In the genomic region with DNA sequence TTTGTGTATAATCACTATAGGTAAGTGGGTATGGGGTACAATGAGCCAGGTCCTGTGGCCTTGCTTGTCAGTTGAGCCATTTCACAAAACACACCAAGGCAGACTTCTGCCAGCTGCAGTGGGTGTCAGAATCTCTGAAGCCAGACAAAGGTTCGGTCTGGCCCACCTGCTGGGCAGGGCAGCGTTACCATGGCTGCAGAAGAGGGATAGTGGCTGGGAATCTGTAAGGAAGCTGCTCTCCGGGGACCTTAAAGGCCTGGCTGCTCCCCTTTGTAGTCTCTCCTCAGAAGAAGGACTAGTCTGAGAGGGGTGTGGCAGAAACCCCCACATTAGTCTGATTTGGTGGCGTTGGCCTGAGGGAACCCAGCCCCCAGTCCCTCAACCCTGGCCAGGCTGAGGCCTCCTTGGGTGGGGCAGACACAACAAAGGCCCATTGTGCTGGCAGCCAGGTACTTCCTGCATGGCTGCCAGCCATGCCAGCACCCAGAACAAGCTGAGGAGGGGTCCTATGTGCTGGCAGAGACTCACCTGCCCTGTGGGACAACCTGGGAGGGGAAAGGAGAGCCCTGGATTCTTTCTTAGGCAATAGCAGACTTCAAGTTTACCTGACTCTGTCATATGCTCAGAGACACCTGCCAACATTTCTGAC, we compare ENCODE assay signal across 12 mouse cellular contexts. TPM values are rescaled to one million over a fixed set of nuclear protein-coding genes. Genes with fewer than 3 reads are reported as not detected.
DNase-seq lines count a peak whose midpoint lies in the region; ATAC-seq and TF ChIP-seq lines count a peak whose summit lies in the region.
"Had no signal": no experiment of that assay in that cellular context is flagged by ENCODE, and none has a peak within 500 bp of the region (broad histone marks: within the 10 kb centered on the region; RNA-seq: fewer than 3 reads in every experiment).

No protein-coding gene starts in this region.

- no peak overlapping the region for H3K9ac ChIP-seq in forebrain, embryonic 12.5 days
- H3K9ac ChIP-seq in forebrain, postnatal 0 days, result no peak overlapping the region
- H3K9ac ChIP-seq in midbrain, embryonic 11.5 days (ENCODE audit: low read length), result no peak overlapping the region

- H3K4me3 ChIP-seq in forebrain, embryonic 12.5 days (replicated peaks), result no peak overlapping the region
- no peak overlapping the region for H3K4me3 ChIP-seq in forebrain, postnatal 0 days (ENCODE audit: low read depth, low read length)
- no peak overlapping the region for H3K4me3 ChIP-seq in midbrain, embryonic 11.5 days (ENCODE audit: low read depth, low read length)

- WGBS in forebrain, embryonic 12.5 days, result 1% methylated on average over 4 of the region's 4 CpGs
- 6% methylated on average over 4 of the region's 4 CpGs for WGBS in forebrain, postnatal 0 days
- WGBS in midbrain, embryonic 11.5 days, result 1% methylated on average over 4 of the region's 4 CpGs

- ATAC-seq in forebrain, embryonic 12.5 days (ENCODE audit: low FRiP score), result no peak
- no peak for ATAC-seq in forebrain, postnatal 0 days
- ATAC-seq in midbrain, embryonic 11.5 days (ENCODE audit: low FRiP score), result peak; percentile 40; the same call in 1 of the 2 replicates
- ATAC-seq in megakaryocyte progenitor cell, adult 5-6 weeks (replicated peaks; ENCODE audit: poor library complexity), result no peak

- H3K9me3 ChIP-seq in forebrain, embryonic 12.5 days, result no peaks in the 10 kb centered on the region
- no peaks in the 10 kb centered on the region for H3K9me3 ChIP-seq in forebrain, postnatal 0 days (ENCODE audit: low read length)
- H3K9me3 ChIP-seq in midbrain, embryonic 11.5 days (ENCODE audit: control insufficient read depth, low read length), result no peaks in the 10 kb centered on the region

- H3K27ac ChIP-seq in forebrain, embryonic 12.5 days, result 0 out of 2 replicates have a peak overlapping the region, but pooled peaks have one; percentile 10
- H3K27ac ChIP-seq in forebrain, postnatal 0 days (ENCODE audit: low read depth, low read length), result no peak overlapping the region
- H3K27ac ChIP-seq in midbrain, embryonic 11.5 days (ENCODE audit: low read depth, low read length), result no peak overlapping the region

- TF ChIP-seq CTCF in forebrain, postnatal 0 days (IDR thresholded peaks at IDR 0.05; ENCODE audit: low read depth), result no peak

- peaks cover 8% of the 10 kb centered on the region for H3K4me1 ChIP-seq in forebrain, embryonic 12.5 days
- no peaks in the 10 kb centered on the region for H3K4me1 ChIP-seq in forebrain, postnatal 0 days (ENCODE audit: insufficient read depth)
- H3K4me1 ChIP-seq in midbrain, embryonic 11.5 days (ENCODE audit: control insufficient read depth, insufficient read depth, low read length), result peaks cover 4% of the 10 kb centered on the region

- DNase-seq in forebrain, postnatal 0 days, result no peak
- peak; percentile 31 for DNase-seq in thymus, postnatal 4 days
- no peak for DNase-seq in thymus, postnatal 36 days
- no peak for DNase-seq in midbrain, embryonic 11.5 days (ENCODE audit: low spot score, missing footprints)
- DNase-seq in gastrocnemius, postnatal 4 days (ENCODE audit: low spot score in 2 of 2), result no peak
- DNase-seq in heart, adult 8-10 months (ENCODE audit: low spot score), result no peak
- DNase-seq: lung, postnatal 14 days had no signal

- H3K4me2 ChIP-seq in forebrain, embryonic 12.5 days, result no peak overlapping the region
- H3K4me2 ChIP-seq in forebrain, postnatal 0 days (ENCODE audit: low read depth), result no peak overlapping the region
- no peak overlapping the region for H3K4me2 ChIP-seq in midbrain, embryonic 11.5 days

- no peaks in the 10 kb centered on the region for H3K36me3 ChIP-seq in forebrain, embryonic 12.5 days (replicated peaks)
- H3K36me3 ChIP-seq in forebrain, postnatal 0 days (ENCODE audit: insufficient read depth), result no peaks in the 10 kb centered on the region
- H3K36me3 ChIP-seq in midbrain, embryonic 11.5 days (ENCODE audit: control insufficient read depth, insufficient read depth, low read length), result no peaks in the 10 kb centered on the region

- H3K27me3 ChIP-seq in forebrain, embryonic 12.5 days, result peaks cover 3% of the 10 kb centered on the region; the same call in 1 of the 2 replicates
- no peaks in the 10 kb centered on the region for H3K27me3 ChIP-seq in forebrain, postnatal 0 days (ENCODE audit: insufficient read depth, low read length)
- no peaks in the 10 kb centered on the region for H3K27me3 ChIP-seq in midbrain, embryonic 11.5 days (ENCODE audit: control insufficient read depth, insufficient read depth, low read length)

RNA-seq across cellular contexts. Expression of gene Ttll10, which starts 4.8 kb away (rescaled TPM):
- 0.22 and 0.37 TPM in 2 replicates for polyA plus RNA-seq in forebrain, embryonic 12.5 days (2016; fragmentation: Nextera tagmentation; extraction: Ambion mirVana)
- not detected in 2 replicates for total RNA-seq in forebrain, postnatal 0 days (2014; rRNA removed)
- polyA plus RNA-seq in forebrain, postnatal 0 days (2015; fragmentation: Nextera tagmentation; extraction: Ambion mirVana), result 0.06 TPM in 1 of 2 replicates, not detected in the other
- 0.15 TPM in 1 of 2 replicates, not detected in the other for polyA plus RNA-seq in midbrain, embryonic 11.5 days (2014; fragmentation: Nextera tagmentation; extraction: Ambion mirVana)
- total RNA-seq in megakaryocyte progenitor cell, adult 5-6 weeks (2015), result not detected in 2 replicates
- not detected in 2 replicates for total RNA-seq in megakaryocyte progenitor cell, adult 5-6 weeks (2017)
- total RNA-seq in gastrocnemius, postnatal 4 days (2021), result not detected
- total RNA-seq in heart, adult 8-10 months (2022), result under 1 TPM in 1 of 4 experiments, not detected in 3; 0.28 TPM
- total RNA-seq: common myeloid progenitor, adult 5-6 weeks; left cerebral cortex, postnatal 36 days; neutrophil, adult 5-6 weeks had no signal

RNA-seq across cellular contexts. Expression of gene Tnfrsf18, which starts 38.0 kb away (rescaled TPM):
- polyA plus RNA-seq in forebrain, embryonic 12.5 days (2016; fragmentation: Nextera tagmentation; extraction: Ambion mirVana), result 1.3 and 1.4 TPM in 2 replicates
- 1.5 TPM in 1 of 2 replicates, not detected in the other for total RNA-seq in forebrain, postnatal 0 days (2014; rRNA removed)
- polyA plus RNA-seq in forebrain, postnatal 0 days (2015; fragmentation: Nextera tagmentation; extraction: Ambion mirVana), result 0.67 and 1.2 TPM in 2 replicates
- polyA plus RNA-seq in midbrain, embryonic 11.5 days (2014; fragmentation: Nextera tagmentation; extraction: Ambion mirVana), result 0.58 and 0.87 TPM in 2 replicates
- total RNA-seq in megakaryocyte progenitor cell, adult 5-6 weeks (2015), result 0.76 and 4.5 TPM in 2 replicates
- 1.9 and 2.0 TPM in 2 replicates for total RNA-seq in megakaryocyte progenitor cell, adult 5-6 weeks (2017)
- total RNA-seq in gastrocnemius, postnatal 4 days (2021), result under 1 TPM; 0.62 to 0.66 TPM
- under 1 TPM in 2 of 4 experiments, not detected in 2; 0.25 to 0.75 TPM for total RNA-seq in heart, adult 8-10 months (2022)
- total RNA-seq: left cerebral cortex, postnatal 36 days had no signal

RNA-seq across cellular contexts. Expression of gene 9430015G10Rik, which starts 45.8 kb away (rescaled TPM):
- polyA plus RNA-seq in forebrain, embryonic 12.5 days (2016; fragmentation: Nextera tagmentation; extraction: Ambion mirVana), result 68.9 and 69.0 TPM in 2 replicates
- total RNA-seq in forebrain, postnatal 0 days (2014; rRNA removed), result 22.8 and 28.3 TPM in 2 replicates
- 18.3 and 22.3 TPM in 2 replicates for polyA plus RNA-seq in forebrain, postnatal 0 days (2015; fragmentation: Nextera tagmentation; extraction: Ambion mirVana)
- polyA plus RNA-seq in midbrain, embryonic 11.5 days (2014; fragmentation: Nextera tagmentation; extraction: Ambion mirVana), result 49.5 and 55.7 TPM in 2 replicates
- 16.9 and 24.7 TPM in 2 replicates for total RNA-seq in megakaryocyte progenitor cell, adult 5-6 weeks (2015)
- 28.3 and 33.7 TPM in 2 replicates for total RNA-seq in megakaryocyte progenitor cell, adult 5-6 weeks (2017)
- 10 to 100 TPM in 1 of 2 experiments, 1 to 10 TPM in 1; 9.8 to 12.1 TPM for total RNA-seq in gastrocnemius, postnatal 4 days (2021)
- 1 to 10 TPM; 2.1 to 3.3 (median 2.3) TPM for total RNA-seq in heart, adult 8-10 months (2022)

RNA-seq across cellular contexts. Expression of gene Tnfrsf4, which starts 50.3 kb away (rescaled TPM):
- 0.70 and 1.2 TPM in 2 replicates for polyA plus RNA-seq in forebrain, embryonic 12.5 days (2016; fragmentation: Nextera tagmentation; extraction: Ambion mirVana)
- total RNA-seq in forebrain, postnatal 0 days (2014; rRNA removed), result 0.48 and 1.3 TPM in 2 replicates
- polyA plus RNA-seq in forebrain, postnatal 0 days (2015; fragmentation: Nextera tagmentation; extraction: Ambion mirVana), result 0.40 and 0.49 TPM in 2 replicates
- 0.41 and 1.1 TPM in 2 replicates for polyA plus RNA-seq in midbrain, embryonic 11.5 days (2014; fragmentation: Nextera tagmentation; extraction: Ambion mirVana)
- total RNA-seq in megakaryocyte progenitor cell, adult 5-6 weeks (2015), result 1.6 and 2.0 TPM in 2 replicates
- total RNA-seq in megakaryocyte progenitor cell, adult 5-6 weeks (2017), result 0.37 and 0.57 TPM in 2 replicates
- 1 to 10 TPM in 1 of 2 experiments, under 1 TPM in 1; 0.93 to 1.4 TPM for total RNA-seq in gastrocnemius, postnatal 4 days (2021)
- not detected for total RNA-seq in heart, adult 8-10 months (2022)
- total RNA-seq: common myeloid progenitor, adult 5-6 weeks had no signal
